Mouse (Mus musculus) Muller cell, postnatal 12 days (primary cell): Measurements from ENCODE around the gene Gm3880.
"Not testable (repeated sequence)": the region's sequence is repeated elsewhere in the genome, so short reads cannot be mapped to it uniquely, and the experiment has no call there.

Experiments used
- DNase-seq: peaks from one replicate; pipeline ENCODE4 v3.0.0-alpha.2; 2015; ENCODE audit errors: inconsistent ontology term

The Gm3880 gene

DNA sequence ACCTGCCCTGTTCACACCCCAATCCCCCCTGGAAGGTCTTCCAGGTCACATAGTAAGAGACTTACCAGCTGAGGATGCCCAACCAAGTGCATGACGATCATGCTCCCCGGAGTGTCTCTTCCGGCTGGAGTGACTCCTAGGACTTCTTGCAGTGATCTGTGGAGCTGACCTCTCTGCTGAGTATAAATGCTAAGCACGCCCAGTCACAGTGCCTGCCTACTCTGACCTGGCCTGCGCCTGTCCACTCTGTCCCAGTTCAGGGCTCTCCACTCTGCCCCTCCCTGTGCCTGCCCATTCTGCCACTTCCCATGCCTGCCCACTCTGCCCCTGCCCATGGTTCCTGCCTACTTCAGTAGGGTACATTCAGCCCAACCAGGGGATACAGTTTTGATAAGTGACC lies at the start of gene Gm3880:
Gene Gm3880 (minus strand): TSS at position 101 of the 400 bp plus-strand sequence.
- not testable (repeated sequence) for DNase-seq

DNA sequence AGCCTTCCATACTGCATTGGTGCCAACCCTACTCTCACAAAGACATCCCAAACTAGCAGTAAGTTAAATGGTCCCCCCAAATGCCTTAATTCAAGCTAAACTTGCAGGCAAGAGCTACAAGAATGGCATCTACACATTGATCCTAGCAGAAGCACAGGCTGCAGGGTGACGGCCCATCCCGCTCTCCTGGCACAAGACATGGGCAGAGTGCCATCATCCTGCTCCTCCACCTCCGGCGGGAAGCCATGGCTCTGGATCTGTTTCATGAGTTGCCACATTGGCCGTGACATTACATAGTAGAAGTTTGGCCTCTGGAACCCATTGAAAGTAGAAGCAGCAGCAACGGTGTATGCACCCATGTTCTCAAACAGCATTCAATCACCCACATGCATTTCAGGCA lies 37.5 kb upstream of the Gm3880 start:
- DNase-seq, result not testable (repeated sequence)

DNA sequence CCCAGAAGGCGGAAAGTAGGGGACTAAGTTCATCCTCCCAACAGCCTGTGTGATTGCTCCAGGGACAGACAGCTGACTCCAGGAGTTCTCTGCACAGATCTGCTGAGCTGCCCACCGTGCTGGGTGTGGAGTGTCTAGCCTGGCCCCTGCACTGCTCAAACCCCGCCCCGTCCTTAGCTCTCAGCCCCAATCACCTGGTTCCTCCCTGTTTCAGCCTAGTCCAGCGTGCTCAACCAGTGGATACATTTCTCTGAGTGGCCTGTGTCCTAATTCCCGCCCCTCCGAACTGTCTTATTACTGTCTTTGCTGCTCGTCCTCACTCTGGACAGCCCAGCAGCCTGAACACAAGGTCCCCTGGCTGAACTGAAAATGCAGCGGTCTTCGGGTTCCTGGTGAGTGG lies 20.8 kb upstream of the Gm3880 start, which contains the start of the genes Gm9112 and Dmrtc1b:
Gene Gm9112 (minus strand): TSS at position 101 of the 400 bp plus-strand sequence.
Gene Dmrtc1b (plus strand): TSS at position 331 of the 400 bp plus-strand sequence.
- not testable (repeated sequence) for DNase-seq

DNA sequence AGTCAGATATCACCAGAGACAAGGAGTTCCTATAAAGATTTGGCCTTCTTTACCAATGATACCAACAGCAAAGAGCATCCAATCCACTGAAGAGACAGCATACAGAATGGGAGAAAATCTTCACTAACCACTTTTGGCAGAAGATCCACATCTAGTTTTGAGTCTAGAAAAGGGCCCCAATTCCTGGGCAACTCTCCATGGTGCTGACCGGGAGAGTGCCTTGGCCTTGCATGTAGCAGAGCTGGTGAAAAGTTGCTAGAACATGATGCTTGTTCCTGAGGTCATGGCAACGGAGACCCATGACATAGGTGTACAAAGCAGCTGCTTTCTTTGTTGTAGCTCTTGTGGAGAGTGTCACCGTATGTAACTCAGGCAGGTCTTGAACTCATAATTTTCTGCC lies 13.9 kb upstream of the Gm3880 start:
- peak; percentile 3 for DNase-seq

DNA sequence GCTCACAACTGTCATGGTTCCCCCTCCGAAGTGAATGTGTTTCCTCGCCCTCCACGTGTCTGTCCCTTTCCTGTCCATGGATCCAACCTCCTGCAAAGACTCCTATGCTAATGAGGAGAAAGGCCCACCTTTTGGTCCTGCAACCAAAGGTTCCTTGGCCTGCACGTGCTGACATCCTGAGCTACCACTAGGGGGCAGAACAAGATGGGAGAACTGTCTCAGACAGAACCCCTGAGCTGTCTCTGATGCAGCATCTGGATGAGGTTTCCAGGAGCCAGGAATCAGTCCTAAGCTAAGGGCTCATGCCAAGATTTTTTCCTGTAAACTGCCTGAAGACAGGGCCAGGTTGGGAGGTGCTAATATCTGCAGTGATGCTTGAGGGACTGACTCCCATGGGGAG lies 2.5 kb upstream of the Gm3880 start:
- not testable (repeated sequence) for DNase-seq

DNA sequence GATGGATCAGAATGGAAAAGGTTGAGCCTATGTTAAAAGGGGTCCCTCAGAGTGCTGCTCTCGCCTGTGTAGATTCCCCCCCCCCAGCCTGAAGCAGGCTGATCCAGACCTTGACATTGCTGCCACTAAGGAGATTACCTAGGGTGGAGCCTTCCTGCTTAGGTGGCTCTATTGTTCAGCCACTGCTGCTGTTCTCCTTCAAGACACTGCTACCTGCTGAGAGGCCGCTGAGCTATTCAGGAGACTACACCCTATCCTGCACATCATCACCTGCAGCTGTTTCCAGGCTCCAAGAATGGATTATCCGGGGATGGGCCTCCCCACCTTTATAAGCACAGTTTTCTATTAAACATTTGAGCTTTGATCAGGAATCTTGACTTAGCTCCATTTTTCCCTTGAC lies 2.1 kb downstream of the Gm3880 start:
- DNase-seq, result not testable (repeated sequence)

DNA sequence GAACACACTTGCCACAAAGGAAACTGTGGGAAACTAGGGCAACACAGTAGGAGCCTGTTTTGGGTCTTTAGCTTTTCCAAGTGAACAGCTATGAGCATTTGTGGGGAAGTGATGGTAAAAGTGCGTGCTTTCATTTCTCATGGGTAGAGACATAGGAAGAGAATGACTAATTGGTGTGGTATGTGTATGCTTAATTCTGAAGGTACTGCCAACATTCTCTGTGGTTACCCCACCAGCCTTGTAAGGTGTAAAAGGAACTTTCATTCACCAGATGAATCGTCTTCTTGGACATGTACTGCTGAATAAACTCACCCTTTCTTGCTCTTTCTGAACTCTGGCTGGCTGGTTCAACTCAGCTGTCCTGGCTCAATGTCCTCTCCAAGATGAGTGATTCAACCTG lies 20.1 kb downstream of the Gm3880 start:
- DNase-seq, result peak; percentile 67

DNA sequence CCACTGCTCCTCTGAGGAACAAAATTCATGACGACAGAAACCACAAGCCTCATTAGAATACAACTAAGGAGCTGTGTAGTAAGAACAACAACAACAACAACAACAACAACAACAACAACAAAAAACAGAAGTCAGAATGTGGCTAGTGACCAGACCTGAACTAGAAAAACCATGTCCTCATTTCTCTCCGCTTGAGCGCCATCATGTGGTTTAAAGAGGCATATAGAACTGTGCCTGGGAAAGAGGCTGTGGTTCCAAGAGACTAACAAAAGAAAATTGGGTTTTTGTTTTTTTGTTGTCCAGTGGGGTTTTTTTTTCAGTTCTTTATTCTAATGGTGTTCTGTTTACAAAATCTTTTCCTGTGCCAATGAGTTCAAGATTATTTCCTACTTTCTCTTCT lies 26.1 kb downstream of the Gm3880 start:
- no peak for DNase-seq

DNA sequence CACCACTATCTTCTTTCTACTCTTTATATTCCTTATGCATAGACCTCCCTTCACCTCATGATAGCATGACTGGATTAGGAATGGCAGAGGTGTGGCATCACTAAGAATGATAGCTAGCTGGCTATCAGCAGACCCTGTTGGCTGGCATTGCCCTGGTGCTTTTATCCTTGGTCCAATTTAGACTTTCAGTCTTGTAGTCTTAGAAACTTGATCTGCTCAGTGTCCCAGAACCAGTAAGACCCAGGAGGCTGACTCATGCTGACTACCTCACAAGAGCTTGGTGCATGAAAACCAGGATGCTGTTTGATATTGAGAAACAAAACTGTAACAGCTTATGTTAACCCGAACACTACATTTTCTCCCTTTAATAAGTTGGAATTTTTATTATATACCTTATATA lies 41.1 kb downstream of the Gm3880 start:
- DNase-seq, result no peak

DNA sequence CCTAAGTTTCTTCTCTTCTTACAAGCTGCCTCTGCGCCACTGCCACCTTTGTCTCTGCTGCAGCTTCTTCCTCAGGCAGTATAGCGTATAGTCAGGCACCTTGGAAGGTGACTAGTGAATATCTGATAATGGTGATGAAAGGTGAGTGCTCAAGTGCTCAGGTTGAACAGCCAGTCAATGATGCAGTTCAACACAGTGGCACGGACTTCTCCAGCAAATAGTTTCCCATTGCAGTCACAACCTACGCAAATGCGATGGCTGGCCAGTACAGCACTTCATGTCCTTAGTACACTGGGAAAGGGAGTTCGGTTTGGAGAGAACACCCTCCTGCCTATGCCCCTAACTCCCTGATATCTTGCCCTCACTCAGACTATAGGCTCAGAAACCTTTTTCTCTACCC lies 41.6 kb downstream of the Gm3880 start:
- DNase-seq, result no peak

DNA sequence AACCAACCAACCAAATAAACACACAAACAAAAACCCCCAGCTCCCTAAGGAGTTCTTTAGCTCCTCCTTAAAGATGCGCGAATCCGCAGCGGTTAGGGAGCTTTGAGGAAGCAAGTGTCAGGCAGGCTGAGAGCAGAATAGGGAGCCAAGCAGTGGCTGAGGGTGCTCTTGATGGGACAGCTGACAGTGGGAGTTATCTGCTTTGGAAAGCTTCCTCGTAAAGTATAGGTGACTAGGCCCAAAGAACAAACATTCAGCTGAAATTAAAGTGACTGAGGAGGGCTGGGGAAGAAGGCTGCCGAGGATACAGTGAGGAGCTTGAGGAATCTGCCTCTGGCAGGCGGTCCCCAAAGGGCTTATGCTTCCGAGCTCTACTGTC lies 42.2 kb downstream of the Gm3880 start:
- no peak for DNase-seq

DNA sequence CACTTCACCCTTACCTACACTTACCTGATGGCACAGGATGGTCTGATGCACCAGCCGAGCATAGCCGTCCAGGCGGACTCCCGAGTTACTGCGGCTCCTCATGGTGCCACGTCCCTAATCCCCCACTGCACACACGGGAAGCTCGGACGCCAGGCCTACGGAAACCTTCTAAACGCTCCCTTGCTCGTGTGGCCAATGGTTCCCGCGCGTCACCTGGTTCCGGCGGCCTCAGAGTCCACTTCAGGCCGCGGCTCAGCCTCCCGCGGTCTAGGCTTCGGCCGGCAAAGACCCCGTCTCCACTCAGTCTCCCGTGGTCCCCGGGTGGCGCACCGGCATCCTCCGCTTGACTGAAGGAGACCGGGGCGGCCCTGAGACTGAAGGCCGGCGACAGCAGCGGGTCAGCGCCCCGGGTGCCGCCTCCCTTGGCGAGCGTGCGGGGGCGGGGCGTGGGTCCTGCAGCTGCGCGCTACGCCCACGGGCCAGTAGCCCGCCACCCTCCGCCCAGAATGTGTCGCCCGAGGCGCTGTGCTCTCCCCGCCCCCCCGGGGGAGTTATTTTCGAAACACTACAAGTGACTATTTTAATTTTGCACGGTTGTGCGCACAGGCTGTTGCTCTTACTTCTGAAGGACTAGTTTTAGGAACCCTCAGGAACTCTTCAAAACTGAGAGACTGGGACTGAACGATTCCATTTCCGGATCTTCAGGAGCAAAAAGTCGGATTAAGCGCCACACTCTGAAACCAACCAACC lies 42.8 kb downstream of the Gm3880 start, which contains the start of gene Phka1:
Gene Phka1 (minus strand): TSS at position 424 of the 750 bp plus-strand sequence.
- peak; percentile 92 for DNase-seq
